Mouse (Mus musculus): Measurements from ENCODE around the gene Slc44a1.

- no peak for TF ChIP-seq CTCF (IDR thresholded peaks at IDR 0.05; ENCODE audit: extremely low read depth, insufficient read depth, low read length)
- no peak for TF ChIP-seq POLR2A (IDR thresholded peaks at IDR 0.05; ENCODE audit: extremely low read depth, insufficient read depth, low read length)
Measured at GRCm38 (mm10) chr4:53535795-53536194, 95.6 kb downstream of the Slc44a1 start.
